Mouse (Mus musculus) cerebellum, adult 2 months (tissue): ENCODE measurements around the gene Abcf1.
A peak's percentile ranks its signal among the peaks of the same experiment; 100 is the strongest.

Experiments used
- CTCF ChIP-seq: fragments of 200-500 bp; IDR thresholded peaks from 2 replicates; pipeline ENCODE4 v1.5.1; 2011; ENCODE audit warnings: low read depth, mild to moderate bottlenecking, control low read depth, low read length, moderate library complexity, borderline replicate concordance; ENCODE audit not compliant: insufficient read depth
- POLR2A ChIP-seq: fragments of 200-500 bp; IDR thresholded peaks from 2 replicates; pipeline ENCODE4 v1.6.1; 2011; ENCODE audit warnings: low read length, control low read depth, borderline replicate concordance; ENCODE audit not compliant: insufficient read depth

- TF ChIP-seq POLR2A, result peak; percentile 25; the same call in 1 of the 2 replicates
- no peak for TF ChIP-seq CTCF
Measured at GRCm38 (mm10) chr17:35978811-35979400, 9.3 kb upstream of the Abcf1 start.
